Mouse (Mus musculus) heart, embryonic 16.5 days (tissue): ENCODE results near the gene Aqp2. TPM values are rescaled to one million over a fixed set of nuclear protein-coding genes. Genes with fewer than 3 reads are reported as not detected.
A peak's percentile ranks its signal among the peaks of the same experiment; 100 is the strongest.

Experiments used
- ATAC-seq: fragments of 200-750 bp; cut with Nextera tagmentation; replicated peaks from 2 replicates; pipeline ENCODE4 v1.8.0; 2017; ENCODE audit warnings: moderate number of reproducible peaks; ENCODE audit not compliant: insufficient read depth, low FRiP score; ENCODE audit errors: extremely low read depth
- H3K27ac ChIP-seq: fragments of 300-500 bp; sonication (generic); 2 replicates; pipeline ENCODE4 v1.5.1; 2014; ENCODE audit warnings: mild to moderate bottlenecking, low read length, control low read depth, moderate library complexity
- H3K27me3 ChIP-seq: fragments of 300-500 bp; sonication (generic); 2 replicates; pipeline ENCODE4 v1.6.1; 2014; ENCODE audit warnings: low read length, mixed read lengths; ENCODE audit not compliant: control insufficient read depth, insufficient read depth
- H3K36me3 ChIP-seq: fragments of 300-500 bp; sonication (generic); 2 replicates; pipeline ENCODE4 v1.6.1; 2014; ENCODE audit not compliant: control insufficient read depth, insufficient read depth
- H3K4me1 ChIP-seq: fragments of 300-500 bp; sonication (generic); 2 replicates; pipeline ENCODE4 v1.6.1; 2014; ENCODE audit warnings: low read length, mixed read lengths; ENCODE audit not compliant: control insufficient read depth, insufficient read depth
- H3K4me2 ChIP-seq: fragments of 300-500 bp; sonication (generic); 2 replicates; pipeline ENCODE4 v1.6.1; 2014; ENCODE audit warnings: low read depth, mild to moderate bottlenecking, control low read depth, low read length
- H3K4me3 ChIP-seq: fragments of 300-500 bp; sonication (generic); 2 replicates; pipeline ENCODE4 v1.5.1; 2014; ENCODE audit warnings: mild to moderate bottlenecking, control low read depth, low read length
- H3K9ac ChIP-seq: fragments of 300-500 bp; sonication (generic); 2 replicates; pipeline ENCODE4 v1.6.1; 2014; ENCODE audit warnings: low read length, control low read depth
- H3K9me3 ChIP-seq: fragments of 300-500 bp; sonication (generic); replicated peaks from 2 replicates; pipeline ENCODE4 v1.6.1; 2016; ENCODE audit warnings: low read length; ENCODE audit not compliant: control insufficient read depth
- WGBS: fragments of 180-500 bp; shearing (Covaris S2); extraction: QIAGEN DNeasy Blood & Tissue Kit; methylation state at CpG from one replicate; pipeline ENCODE4 v1.1.7; 2014; 5-methylcytosine and 5-hydroxymethylcytosine counted together
- polyA plus RNA-seq: library from polyadenylated mRNA; unstranded; fragments of >200 nt; fragmentation: Nextera tagmentation; extraction: Ambion mirVana; gene quantifications from 2 replicates; pipeline ENCODE4 v1.2.1, GENCODE M21; 2015

Aqp2 gene
- polyA plus RNA-seq, 1 experiment from 2014 or later, result 0.09 TPM

DNA sequence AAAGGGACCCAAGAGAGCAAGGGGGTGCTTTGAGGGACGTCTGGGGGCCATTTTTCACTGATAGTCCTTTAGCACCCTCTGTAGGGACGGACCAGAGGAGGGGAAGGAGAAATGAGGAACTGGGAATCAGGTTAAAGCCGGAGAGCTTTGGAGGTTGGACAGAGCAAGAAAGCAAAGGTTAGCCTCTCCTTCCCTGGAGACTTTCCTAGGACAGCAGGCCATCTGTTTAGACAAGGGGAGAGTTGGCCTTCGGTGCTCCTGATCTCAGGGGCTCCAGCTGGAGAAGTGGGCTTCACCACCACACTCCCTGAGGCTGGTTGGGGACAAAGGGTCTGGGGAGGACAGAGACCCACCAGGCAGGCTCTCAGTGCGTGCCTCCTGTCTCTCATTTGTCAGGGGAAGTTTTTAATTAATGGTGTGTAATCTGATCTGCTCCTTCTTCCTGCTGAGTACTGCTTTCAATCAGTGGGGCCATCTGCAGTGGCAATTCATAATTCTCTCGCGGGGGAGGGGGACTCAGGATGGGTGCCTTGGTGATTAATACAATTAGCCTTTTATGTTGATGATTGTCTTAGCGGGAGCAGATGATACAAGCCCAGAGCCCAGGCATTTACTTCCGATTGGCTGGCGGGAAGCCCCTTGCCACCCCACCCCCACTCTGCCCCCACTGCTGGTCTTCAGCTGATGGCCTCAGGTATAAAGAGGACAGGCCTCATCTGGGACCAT lies 28.7 kb downstream of the Aqp2 start:
- Histone ChIP-seq H3K36me3 (no peaks in the 10 kb centered on the region), H3K9me3 (no peaks in the 10 kb centered on the region), H3K4me3 (no peak overlapping the region), H3K4me2 (no peak overlapping the region), H3K27ac (no peak overlapping the region), H3K9ac (no peak overlapping the region), H3K4me1 (0 out of 2 replicates have a peak, but pooled peaks cover 2% of the 10 kb centered on the region), H3K27me3 (0 out of 2 replicates have a peak, but pooled peaks cover 5% of the 10 kb centered on the region)
- 28% methylated on average over 10 of the region's 10 CpGs for WGBS
- ATAC-seq, result no peak

DNA sequence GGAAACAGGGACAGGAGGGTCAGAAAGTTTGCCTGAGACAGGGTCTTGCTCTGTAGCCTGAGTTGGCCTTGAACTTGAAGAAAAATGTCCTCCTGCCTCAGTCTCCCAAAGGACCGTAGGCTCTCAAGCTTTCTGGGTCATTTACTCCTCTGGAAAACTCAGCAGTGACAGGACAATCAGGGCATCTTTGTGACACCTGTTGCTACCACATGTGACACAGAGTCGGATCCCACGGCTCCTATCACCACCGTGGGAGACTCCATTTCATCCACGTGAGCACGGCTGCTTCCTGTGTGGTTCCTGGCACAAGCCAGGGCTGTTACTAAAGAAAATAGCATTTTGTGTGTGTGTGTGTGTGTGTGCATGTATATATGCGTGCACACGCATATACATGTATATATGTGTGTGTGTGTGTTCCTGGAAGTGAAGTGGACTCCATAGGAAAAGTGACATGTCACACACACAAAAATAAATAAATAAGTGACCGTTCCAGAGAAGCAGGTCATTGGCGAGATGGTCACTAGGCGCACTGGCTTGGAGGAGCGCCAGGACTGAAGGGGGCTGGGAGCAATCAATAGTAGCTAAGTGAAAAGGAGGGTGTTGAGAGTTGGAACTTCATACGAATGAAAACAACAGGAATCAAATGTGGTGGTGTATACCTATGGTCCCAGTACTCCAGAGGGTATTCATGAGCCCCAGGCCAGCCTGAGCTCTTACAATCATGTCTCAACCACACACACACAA lies 29.7 kb downstream of the Aqp2 start:
- Histone ChIP-seq H3K4me3 (no peak overlapping the region), H3K36me3 (no peaks in the 10 kb centered on the region), H3K27ac (no peak overlapping the region), H3K4me2 (no peak overlapping the region), H3K27me3 (peaks cover 9% of the 10 kb centered on the region), H3K4me1 (no peaks in the 10 kb centered on the region), H3K9ac (no peak overlapping the region), H3K9me3 (no peaks in the 10 kb centered on the region)
- WGBS, result 69% methylated on average over 13 of the region's 13 CpGs
- ATAC-seq, result no peak

DNA sequence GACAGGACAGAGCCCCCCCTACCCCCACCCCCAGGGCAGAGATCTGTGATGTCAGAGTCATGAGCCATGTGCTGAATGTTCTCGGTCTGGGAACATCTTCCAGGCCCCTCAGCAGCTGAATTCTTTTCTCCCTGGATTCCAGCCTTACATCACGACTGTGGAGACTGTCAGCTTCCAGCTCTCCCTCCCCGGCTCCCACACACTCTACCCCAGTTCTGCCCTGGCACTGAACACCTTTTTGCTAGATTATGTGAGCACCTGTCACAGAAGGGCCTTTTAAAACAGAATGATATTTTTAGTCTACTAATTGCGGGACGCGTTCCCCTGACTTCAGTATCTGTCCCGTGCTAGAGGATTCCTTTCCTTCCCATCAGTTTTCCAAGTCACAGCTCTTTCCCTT lies 32.7 kb downstream of the Aqp2 start:
- peaks cover 11% of the 10 kb centered on the region for H3K4me1 ChIP-seq
- H3K4me2 ChIP-seq, result no peak overlapping the region
- H3K36me3 ChIP-seq, result no peaks in the 10 kb centered on the region
- WGBS, result 39% methylated on average over 7 of the region's 7 CpGs
- no peak overlapping the region for H3K9ac ChIP-seq
- no peak for ATAC-seq
- H3K27ac ChIP-seq, result no peak overlapping the region
- H3K27me3 ChIP-seq, result peaks cover 13% of the 10 kb centered on the region
- no peak overlapping the region for H3K4me3 ChIP-seq
- no peaks in the 10 kb centered on the region for H3K9me3 ChIP-seq

DNA sequence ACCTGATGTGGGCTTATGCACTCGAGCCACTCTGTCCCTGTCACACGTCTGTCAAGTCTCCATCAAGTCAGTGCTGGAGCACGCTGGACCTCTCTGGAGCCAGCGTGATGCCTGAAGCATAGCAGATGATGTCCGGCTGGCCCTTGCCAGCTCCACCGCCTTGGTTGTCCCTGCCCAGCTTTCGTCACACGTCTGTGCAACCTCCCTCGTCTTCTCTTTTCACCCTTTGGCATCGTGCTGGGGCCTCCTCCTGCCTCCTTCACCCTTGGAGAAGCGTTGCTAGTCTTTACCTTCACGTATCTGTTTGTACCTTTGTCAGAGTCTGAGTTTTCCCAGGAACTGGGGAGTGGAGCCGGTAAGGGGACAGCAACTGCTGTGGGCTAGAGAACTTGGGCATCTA lies 35.4 kb downstream of the Aqp2 start:
- no peak overlapping the region for H3K27ac ChIP-seq

DNA sequence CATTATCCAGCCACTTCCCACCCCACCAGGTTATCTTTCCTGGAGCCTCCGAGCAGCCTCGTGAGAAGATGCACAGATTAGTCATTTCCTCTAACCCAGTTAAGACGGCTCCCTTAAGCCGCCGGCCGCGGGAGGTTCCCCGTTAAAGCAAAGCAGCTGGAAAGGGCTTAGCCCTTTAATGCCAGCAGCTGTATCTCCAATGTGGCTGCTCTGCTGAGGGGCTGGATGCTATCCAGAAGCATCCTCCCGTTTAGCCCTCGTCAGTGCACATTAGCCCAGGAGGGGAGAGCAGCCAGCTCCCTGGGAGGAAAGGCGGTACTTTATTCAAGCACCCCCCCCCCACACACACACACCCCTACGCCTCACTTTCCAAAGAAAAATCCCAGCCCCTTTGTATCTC lies 35.9 kb downstream of the Aqp2 start:
- H3K9ac ChIP-seq, result no peak overlapping the region; the same call in 1 of the 2 replicates
- H3K36me3 ChIP-seq, result no peaks in the 10 kb centered on the region
- H3K4me3 ChIP-seq, result 0 out of 2 replicates have a peak overlapping the region, but pooled peaks have one; percentile 8
- H3K4me1 ChIP-seq, result peaks cover 11% of the 10 kb centered on the region
- H3K4me2 ChIP-seq, result peak overlapping the region; percentile 48
- no peak overlapping the region for H3K27ac ChIP-seq
- peaks cover 13% of the 10 kb centered on the region for H3K27me3 ChIP-seq
- no peaks in the 10 kb centered on the region for H3K9me3 ChIP-seq
- WGBS, result 1% methylated on average over 12 of the region's 12 CpGs
- peak; percentile 75 for ATAC-seq

More for the DNA sequence above, 35.4 kb downstream of the Aqp2 start:
- Histone ChIP-seq H3K4me1 (peaks cover 11% of the 10 kb centered on the region), H3K9me3 (no peaks in the 10 kb centered on the region), H3K9ac (no peak overlapping the region), H3K36me3 (no peaks in the 10 kb centered on the region), H3K27me3 (peaks cover 13% of the 10 kb centered on the region), H3K4me2 (peak overlapping the region; percentile 48), H3K4me3 (no peak overlapping the region)
- 0 out of 2 replicates have a peak, but pooled peaks have one; percentile 12 for ATAC-seq
- WGBS, result 44% methylated on average over 13 of the region's 13 CpGs

DNA sequence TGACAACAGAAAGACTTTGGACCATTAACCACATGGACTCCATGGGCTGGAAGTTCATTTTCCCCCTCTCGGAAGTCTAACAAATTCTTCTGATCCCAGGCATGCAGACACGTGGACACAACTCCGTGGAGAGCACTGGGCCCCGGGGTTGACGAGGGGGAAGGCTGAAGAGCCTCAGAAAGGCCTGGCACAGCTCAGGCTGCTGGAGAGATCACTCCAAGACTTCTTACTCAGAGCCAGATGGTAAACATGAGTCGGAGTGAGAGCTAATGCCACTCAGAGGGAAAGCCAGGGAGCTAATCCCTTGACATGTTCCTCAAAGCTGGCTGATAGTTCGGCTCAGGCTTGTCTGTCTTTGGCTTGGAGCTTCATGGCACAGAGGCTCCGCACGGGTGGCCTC lies 36.4 kb downstream of the Aqp2 start:
- WGBS, result 33% methylated on average over 9 of the region's 9 CpGs
- Histone ChIP-seq H3K4me1 (peaks cover 11% of the 10 kb centered on the region), H3K27ac (peak overlapping the region; percentile 35; the same call in 1 of the 2 replicates), H3K9ac (no peak overlapping the region), H3K4me2 (peak overlapping the region; percentile 48), H3K27me3 (peaks cover 13% of the 10 kb centered on the region), H3K4me3 (no peak overlapping the region), H3K9me3 (no peaks in the 10 kb centered on the region), H3K36me3 (no peaks in the 10 kb centered on the region)
- ATAC-seq, result no peak

DNA sequence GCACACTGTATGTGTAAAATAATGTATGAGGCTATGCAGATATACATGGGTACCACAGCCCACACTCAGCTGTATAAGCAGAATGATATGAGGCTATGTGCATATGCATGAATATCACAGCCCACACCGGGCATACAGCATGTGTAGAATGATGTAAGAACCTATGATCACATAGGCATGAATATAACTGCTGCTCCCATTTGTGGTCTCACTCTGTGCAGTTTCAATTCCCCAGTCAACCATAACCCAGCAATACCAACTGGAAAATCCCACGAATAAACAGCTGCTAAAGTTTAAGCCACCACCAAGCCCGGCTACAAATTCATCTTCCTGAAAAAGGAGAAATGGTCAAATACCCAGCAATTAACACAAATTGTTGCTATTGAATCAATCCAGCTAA lies 39.7 kb downstream of the Aqp2 start:
- H3K27ac ChIP-seq, result no peak overlapping the region
- no peak overlapping the region for H3K4me2 ChIP-seq
- no peak for ATAC-seq
- no peak overlapping the region for H3K9ac ChIP-seq
- peaks cover 18% of the 10 kb centered on the region for H3K36me3 ChIP-seq
- peaks cover 8% of the 10 kb centered on the region for H3K27me3 ChIP-seq
- H3K4me3 ChIP-seq, result no peak overlapping the region
- 94% methylated on average over 3 of the region's 3 CpGs for WGBS
- peaks cover 11% of the 10 kb centered on the region for H3K4me1 ChIP-seq
- H3K9me3 ChIP-seq, result no peaks in the 10 kb centered on the region

DNA sequence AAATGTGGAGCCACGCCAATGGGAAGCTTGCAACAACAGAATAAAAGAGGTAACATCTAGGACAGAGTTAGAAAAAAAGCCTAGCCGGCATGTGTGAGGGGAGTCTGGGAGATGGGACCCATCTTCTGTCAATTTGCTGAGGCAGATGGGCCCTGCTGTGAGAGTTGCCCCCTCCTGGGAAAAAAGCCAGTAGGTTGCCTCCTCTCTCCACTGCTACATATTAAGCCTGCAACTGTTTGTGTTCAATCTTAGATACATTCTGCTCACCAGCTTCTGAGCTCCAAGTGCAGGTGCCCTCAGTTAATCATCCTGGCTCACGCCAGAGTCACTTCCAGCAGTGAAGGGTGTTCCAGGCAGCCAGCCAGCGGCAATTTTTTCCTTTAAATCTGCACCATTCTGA lies 41.0 kb downstream of the Aqp2 start:
- H3K36me3 ChIP-seq, result peaks cover 27% of the 10 kb centered on the region
- no peak overlapping the region for H3K9ac ChIP-seq
- H3K4me2 ChIP-seq, result no peak overlapping the region
- no peak overlapping the region for H3K4me3 ChIP-seq
- no peak overlapping the region for H3K27ac ChIP-seq
- no peak for ATAC-seq
- 0 out of 2 replicates have a peak, but pooled peaks cover 2% of the 10 kb centered on the region for H3K27me3 ChIP-seq
- WGBS, result 76% methylated on average over 4 of the region's 4 CpGs
- peaks cover 6% of the 10 kb centered on the region for H3K4me1 ChIP-seq
- no peaks in the 10 kb centered on the region for H3K9me3 ChIP-seq

DNA sequence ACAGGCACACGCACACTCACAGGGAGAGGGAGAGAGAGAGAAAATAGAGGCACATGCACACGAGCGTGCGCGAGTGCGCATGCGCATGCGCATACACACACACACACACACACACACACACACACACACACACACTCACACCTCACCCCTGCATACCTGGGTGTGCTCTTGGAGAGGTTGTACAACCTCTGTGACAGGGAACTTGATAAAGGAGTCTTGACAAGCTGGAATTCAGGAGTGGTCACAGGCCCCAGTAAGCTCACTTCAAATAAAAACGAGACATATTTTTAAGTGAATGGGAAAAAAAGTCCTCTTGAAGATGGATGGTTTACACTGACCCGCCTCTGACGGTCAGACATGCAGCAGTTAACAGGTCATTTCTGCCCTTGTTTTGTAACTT lies 43.2 kb downstream of the Aqp2 start:
- no peak for ATAC-seq
- Histone ChIP-seq H3K4me1 (no peaks in the 10 kb centered on the region), H3K27ac (no peak overlapping the region), H3K9me3 (no peaks in the 10 kb centered on the region), H3K4me3 (no peak overlapping the region), H3K36me3 (peaks cover 46% of the 10 kb centered on the region), H3K9ac (no peak overlapping the region), H3K4me2 (no peak overlapping the region), H3K27me3 (no peaks in the 10 kb centered on the region)
- 89% methylated on average over 11 of the region's 11 CpGs for WGBS
